Mouse (Mus musculus) heart, embryonic 12.5 days (tissue): ENCODE results near the gene Etv6. TPM values are rescaled to one million over a fixed set of nuclear protein-coding genes. Genes with fewer than 3 reads are reported as not detected.

Experiments used
- ATAC-seq: fragments of 200-750 bp; cut with Nextera tagmentation; 2 replicates; pipeline ENCODE4 v1.8.0; 2017; ENCODE audit warnings: moderate TSS enrichment, moderate library complexity; ENCODE audit not compliant: insufficient number of reproducible peaks, low FRiP score
- H3K27ac ChIP-seq: fragments of 300-500 bp; sonication (generic); 2 replicates; pipeline ENCODE4 v1.5.1; 2016; ENCODE audit warnings: mild to moderate bottlenecking, moderate library complexity; ENCODE audit not compliant: poor library complexity, severe bottlenecking
- H3K27me3 ChIP-seq: fragments of 300-500 bp; sonication (generic); replicated peaks from 2 replicates; pipeline ENCODE4 v1.6.1; 2016; ENCODE audit warnings: mild to moderate bottlenecking, moderate library complexity
- H3K36me3 ChIP-seq: fragments of 300-500 bp; sonication (generic); 2 replicates; pipeline ENCODE4 v1.6.1; 2016; ENCODE audit warnings: mild to moderate bottlenecking, moderate library complexity
- H3K4me1 ChIP-seq: fragments of 300-500 bp; sonication (generic); replicated peaks from 2 replicates; pipeline ENCODE4 v1.6.1; 2016; ENCODE audit warnings: mild to moderate bottlenecking
- H3K4me2 ChIP-seq: fragments of 300-500 bp; sonication (generic); 2 replicates; pipeline ENCODE4 v1.6.1; 2016; ENCODE audit warnings: mild to moderate bottlenecking, moderate library complexity
- H3K4me3 ChIP-seq: fragments of 300-500 bp; sonication (generic); 2 replicates; pipeline ENCODE4 v1.5.1; 2016; ENCODE audit warnings: mild to moderate bottlenecking
- H3K9ac ChIP-seq: fragments of 300-500 bp; sonication (generic); 2 replicates; pipeline ENCODE4 v1.6.1; 2016; ENCODE audit warnings: mild to moderate bottlenecking, moderate library complexity
- H3K9me3 ChIP-seq: fragments of 300-500 bp; sonication (generic); replicated peaks from 2 replicates; pipeline ENCODE4 v1.6.1; 2016; ENCODE audit warnings: mild to moderate bottlenecking, moderate library complexity
- WGBS: fragments of 180-500 bp; shearing (Covaris S2); methylation state at CpG from one replicate; pipeline ENCODE4 v1.1.7; 2016; 5-methylcytosine and 5-hydroxymethylcytosine counted together
- polyA plus RNA-seq: library from polyadenylated mRNA; unstranded; fragments of >200 nt; fragmentation: Nextera tagmentation; extraction: Ambion mirVana; gene quantifications from 2 replicates; pipeline ENCODE4 v1.2.1, GENCODE M21; 2016

Gene Etv6
- polyA plus RNA-seq, 1 experiment from 2014 or later = 19.9 TPM

- Histone ChIP-seq H3K27me3 (no peaks in the 10 kb centered on the region), H3K4me2 (no peak overlapping the region), H3K9me3 (no peaks in the 10 kb centered on the region), H3K4me1 (peaks cover 19% of the 10 kb centered on the region), H3K27ac (no peak overlapping the region), H3K9ac (no peak overlapping the region), H3K4me3 (no peak overlapping the region), H3K36me3 (peaks cover 49% of the 10 kb centered on the region)
- 46% methylated on average over 8 of the region's 8 CpGs for WGBS
- no peak for ATAC-seq
These were observed 191.1 kb downstream of the Etv6 start for GRCm38 (mm10) chr6:134226349-134227169.

GRCm38 (mm10) chr6:134236311-134236710 is 200.8 kb downstream of the Etv6 start:
- Histone ChIP-seq H3K27me3 (no peaks in the 10 kb centered on the region), H3K36me3 (peaks cover 35% of the 10 kb centered on the region), H3K4me2 (no peak overlapping the region), H3K4me3 (no peak overlapping the region), H3K27ac (no peak overlapping the region), H3K4me1 (peaks cover 40% of the 10 kb centered on the region), H3K9me3 (peaks cover 11% of the 10 kb centered on the region), H3K9ac (no peak overlapping the region)
- no peak for ATAC-seq
- 69% methylated on average over 4 of the region's 4 CpGs for WGBS

GRCm38 (mm10) chr6:134238455-134238854 is 203.0 kb downstream of the Etv6 start:
- ATAC-seq = no peak
- Histone ChIP-seq H3K27ac (peak overlapping the region; percentile 73), H3K4me3 (no peak overlapping the region), H3K4me2 (no peak overlapping the region), H3K36me3 (peaks cover 35% of the 10 kb centered on the region), H3K9ac (no peak overlapping the region), H3K9me3 (peaks cover 11% of the 10 kb centered on the region), H3K27me3 (no peaks in the 10 kb centered on the region), H3K4me1 (peaks cover 52% of the 10 kb centered on the region)
- 56% methylated on average over 9 of the region's 9 CpGs for WGBS

GRCm38 (mm10) chr6:134240988-134241387 is 205.5 kb downstream of the Etv6 start:
- ATAC-seq = no peak
- no peak overlapping the region for H3K4me3 ChIP-seq
- peaks cover 11% of the 10 kb centered on the region for H3K9me3 ChIP-seq
- no peak overlapping the region for H3K27ac ChIP-seq
- H3K9ac ChIP-seq = no peak overlapping the region
- WGBS = 95% methylated on average over 4 of the region's 4 CpGs
- H3K4me1 ChIP-seq = peaks cover 49% of the 10 kb centered on the region
- H3K36me3 ChIP-seq = peaks cover 23% of the 10 kb centered on the region
- no peaks in the 10 kb centered on the region for H3K27me3 ChIP-seq
- H3K4me2 ChIP-seq = no peak overlapping the region

- no peak overlapping the region for H3K4me2 ChIP-seq
These were observed 207.6 kb downstream of the Etv6 start for GRCm38 (mm10) chr6:134243119-134243518.

GRCm38 (mm10) chr6:134243546-134243945 is 208.0 kb downstream of the Etv6 start:
- ATAC-seq = no peak
- Histone ChIP-seq H3K36me3 (peaks cover 31% of the 10 kb centered on the region), H3K4me3 (no peak overlapping the region), H3K9ac (no peak overlapping the region; the same call in 1 of the 2 replicates), H3K4me2 (no peak overlapping the region), H3K27ac (peak overlapping the region; percentile 69; the same call in 1 of the 2 replicates), H3K27me3 (no peaks in the 10 kb centered on the region), H3K9me3 (peaks cover 11% of the 10 kb centered on the region), H3K4me1 (peaks cover 52% of the 10 kb centered on the region)
- WGBS = 70% methylated on average over 4 of the region's 4 CpGs

More at GRCm38 (mm10) chr6:134243119-134243518, 207.6 kb downstream of the Etv6 start:
- Histone ChIP-seq H3K27me3 (no peaks in the 10 kb centered on the region), H3K9ac (no peak overlapping the region; the same call in 1 of the 2 replicates), H3K4me3 (no peak overlapping the region), H3K4me1 (peaks cover 52% of the 10 kb centered on the region), H3K36me3 (peaks cover 27% of the 10 kb centered on the region), H3K27ac (peak overlapping the region; percentile 69; the same call in 1 of the 2 replicates), H3K9me3 (peaks cover 11% of the 10 kb centered on the region)
- 31% methylated on average over 3 of the region's 3 CpGs for WGBS
- no peak for ATAC-seq

GRCm38 (mm10) chr6:134244071-134244470 is 208.6 kb downstream of the Etv6 start:
- no peak overlapping the region for H3K4me2 ChIP-seq
- no peak overlapping the region for H3K4me3 ChIP-seq
- no peak for ATAC-seq
- 88% methylated on average over 4 of the region's 4 CpGs for WGBS
- H3K27me3 ChIP-seq = no peaks in the 10 kb centered on the region
- H3K9ac ChIP-seq = no peak overlapping the region
- peaks cover 50% of the 10 kb centered on the region for H3K4me1 ChIP-seq
- no peak overlapping the region for H3K27ac ChIP-seq
- H3K9me3 ChIP-seq = peaks cover 11% of the 10 kb centered on the region
- H3K36me3 ChIP-seq = peaks cover 36% of the 10 kb centered on the region

GRCm38 (mm10) chr6:134246109-134246508 is 210.6 kb downstream of the Etv6 start:
- Histone ChIP-seq H3K27ac (peak overlapping the region; percentile 72), H3K9me3 (0 out of 2 replicates have a peak, but pooled peaks cover 2% of the 10 kb centered on the region), H3K9ac (no peak overlapping the region), H3K4me1 (peaks cover 51% of the 10 kb centered on the region), H3K4me2 (no peak overlapping the region), H3K27me3 (no peaks in the 10 kb centered on the region), H3K4me3 (no peak overlapping the region), H3K36me3 (peaks cover 38% of the 10 kb centered on the region)
- WGBS = 15% methylated on average over 2 of the region's 2 CpGs
- ATAC-seq = peak; percentile 34; the same call in 1 of the 2 replicates

- H3K4me3 ChIP-seq = no peak overlapping the region
- peaks cover 39% of the 10 kb centered on the region for H3K36me3 ChIP-seq
- no peaks in the 10 kb centered on the region for H3K9me3 ChIP-seq
- H3K4me2 ChIP-seq = no peak overlapping the region
- peaks cover 51% of the 10 kb centered on the region for H3K4me1 ChIP-seq
- 85% methylated on average over 9 of the region's 9 CpGs for WGBS
- H3K9ac ChIP-seq = peak overlapping the region; percentile 46; the same call in 1 of the 2 replicates
- no peak overlapping the region; the same call in 1 of the 2 replicates for H3K27ac ChIP-seq
- ATAC-seq = no peak
- no peaks in the 10 kb centered on the region for H3K27me3 ChIP-seq
These were observed 211.8 kb downstream of the Etv6 start for GRCm38 (mm10) chr6:134247324-134247723.

GRCm38 (mm10) chr6:134248720-134249119 is 213.2 kb downstream of the Etv6 start:
- H3K4me1 ChIP-seq = peaks cover 37% of the 10 kb centered on the region
- no peaks in the 10 kb centered on the region for H3K27me3 ChIP-seq
- no peak overlapping the region for H3K4me3 ChIP-seq
- no peak overlapping the region for H3K4me2 ChIP-seq
- no peaks in the 10 kb centered on the region for H3K9me3 ChIP-seq
- H3K9ac ChIP-seq = no peak overlapping the region
- peaks cover 48% of the 10 kb centered on the region for H3K36me3 ChIP-seq
- no peak overlapping the region for H3K27ac ChIP-seq
- ATAC-seq = no peak
- 91% methylated on average over 19 of the region's 19 CpGs for WGBS

- Histone ChIP-seq H3K36me3 (peaks cover 52% of the 10 kb centered on the region), H3K27me3 (no peaks in the 10 kb centered on the region), H3K9ac (no peak overlapping the region), H3K9me3 (no peaks in the 10 kb centered on the region), H3K27ac (no peak overlapping the region), H3K4me3 (no peak overlapping the region), H3K4me1 (peaks cover 41% of the 10 kb centered on the region), H3K4me2 (no peak overlapping the region)
- WGBS = 53% methylated on average over 5 of the region's 5 CpGs
- no peak for ATAC-seq
These were observed 215.3 kb downstream of the Etv6 start for GRCm38 (mm10) chr6:134250764-134251163.
